Mouse (Mus musculus): ENCODE results near the gene Tbxas1. TPM values are rescaled to one million over a fixed set of nuclear protein-coding genes. Genes with fewer than 3 reads are reported as not detected.

Gene Tbxas1
- polyA plus RNA-seq, 1 experiment from 2014 or later = 3.4 TPM

- Histone ChIP-seq H3K4me1 (ENCODE audit: insufficient read depth) (no peaks in the 10 kb centered on the region), H3K4me2 (no peak overlapping the region), H3K4me3 (ENCODE audit: low read depth, low read length) (no peak overlapping the region), H3K27me3 (ENCODE audit: insufficient read depth, low read length) (no peaks in the 10 kb centered on the region), H3K9ac (no peak overlapping the region), H3K9me3 (ENCODE audit: low read depth, low read length) (no peaks in the 10 kb centered on the region), H3K36me3 (ENCODE audit: insufficient read depth) (no peaks in the 10 kb centered on the region), H3K27ac (ENCODE audit: low read depth) (no peak overlapping the region)
- TF ChIP-seq CTCF (IDR thresholded peaks at IDR 0.05; ENCODE audit: low read depth) = no peak
- 40% methylated on average over 7 of the region's 7 CpGs for WGBS
- ATAC-seq (ENCODE audit: insufficient read depth) (no peak), DNase-seq (peak; percentile 21)
These were observed 107.9 kb downstream of the Tbxas1 start for GRCm38 (mm10) chr6:38983060-38983459.

- no peaks in the 10 kb centered on the region for H3K36me3 ChIP-seq (ENCODE audit: insufficient read depth)
- no peak overlapping the region for H3K4me2 ChIP-seq
- no peak overlapping the region for H3K4me3 ChIP-seq (ENCODE audit: low read depth, low read length)
- no peak for TF ChIP-seq CTCF (IDR thresholded peaks at IDR 0.05; ENCODE audit: low read depth)
- no peaks in the 10 kb centered on the region for H3K27me3 ChIP-seq (ENCODE audit: insufficient read depth, low read length)
- 79% methylated on average over 2 of the region's 2 CpGs for WGBS
- H3K9ac ChIP-seq = no peak overlapping the region
- no peaks in the 10 kb centered on the region for H3K9me3 ChIP-seq (ENCODE audit: low read depth, low read length)
- DNase-seq (no peak), ATAC-seq (ENCODE audit: insufficient read depth) (no peak)
- no peak overlapping the region for H3K27ac ChIP-seq (ENCODE audit: low read depth)
- no peaks in the 10 kb centered on the region for H3K4me1 ChIP-seq (ENCODE audit: insufficient read depth)
These were observed 109.4 kb downstream of the Tbxas1 start for GRCm38 (mm10) chr6:38984626-38985025.

GRCm38 (mm10) chr6:38986641-38987040, 111.4 kb downstream of the Tbxas1 start:
- no peaks in the 10 kb centered on the region for H3K27me3 ChIP-seq (ENCODE audit: insufficient read depth, low read length)
- H3K4me3 ChIP-seq (ENCODE audit: low read depth, low read length) = no peak overlapping the region
- DNase-seq (no peak), ATAC-seq (ENCODE audit: insufficient read depth) (no peak)
- no peak overlapping the region for H3K27ac ChIP-seq (ENCODE audit: low read depth)
- no peak overlapping the region for H3K9ac ChIP-seq
- no peak for TF ChIP-seq CTCF (IDR thresholded peaks at IDR 0.05; ENCODE audit: low read depth)
- H3K4me2 ChIP-seq = no peak overlapping the region
- H3K4me1 ChIP-seq (ENCODE audit: insufficient read depth) = no peaks in the 10 kb centered on the region
- 45% methylated on average over 10 of the region's 10 CpGs for WGBS
- no peaks in the 10 kb centered on the region for H3K36me3 ChIP-seq (ENCODE audit: insufficient read depth)
- H3K9me3 ChIP-seq (ENCODE audit: low read depth, low read length) = no peaks in the 10 kb centered on the region

GRCm38 (mm10) chr6:38992016-38992415, 116.8 kb downstream of the Tbxas1 start:
- H3K4me1 ChIP-seq (ENCODE audit: insufficient read depth) = no peaks in the 10 kb centered on the region
- no peak for ATAC-seq (ENCODE audit: insufficient read depth)
- DNase-seq = no peak
- H3K9me3 ChIP-seq (ENCODE audit: low read depth, low read length) = no peaks in the 10 kb centered on the region
- no peaks in the 10 kb centered on the region for H3K36me3 ChIP-seq (ENCODE audit: insufficient read depth)
- no peak overlapping the region for H3K4me3 ChIP-seq (ENCODE audit: low read depth, low read length)
- no peak overlapping the region for H3K27ac ChIP-seq (ENCODE audit: low read depth)
- H3K27me3 ChIP-seq (ENCODE audit: insufficient read depth, low read length) = no peaks in the 10 kb centered on the region
- no peak for TF ChIP-seq CTCF (IDR thresholded peaks at IDR 0.05; ENCODE audit: low read depth)
- WGBS = 37% methylated on average over 4 of the region's 4 CpGs
- H3K4me2 ChIP-seq = no peak overlapping the region
- no peak overlapping the region for H3K9ac ChIP-seq

GRCm38 (mm10) chr6:38995774-38996173, 120.6 kb downstream of the Tbxas1 start:
- Histone ChIP-seq H3K4me1 (ENCODE audit: insufficient read depth) (no peaks in the 10 kb centered on the region), H3K4me3 (ENCODE audit: low read depth, low read length) (no peak overlapping the region), H3K4me2 (no peak overlapping the region), H3K9me3 (ENCODE audit: low read depth, low read length) (no peaks in the 10 kb centered on the region), H3K9ac (no peak overlapping the region), H3K27me3 (ENCODE audit: insufficient read depth, low read length) (no peaks in the 10 kb centered on the region), H3K27ac (ENCODE audit: low read depth) (no peak overlapping the region), H3K36me3 (ENCODE audit: insufficient read depth) (no peaks in the 10 kb centered on the region)
- 43% methylated on average over 3 of the region's 3 CpGs for WGBS
- DNase-seq (no peak), ATAC-seq (ENCODE audit: insufficient read depth) (no peak)
- TF ChIP-seq CTCF (IDR thresholded peaks at IDR 0.05; ENCODE audit: low read depth) = no peak

GRCm38 (mm10) chr6:38997838-38998237, 122.6 kb downstream of the Tbxas1 start:
- Histone ChIP-seq H3K4me2 (no peak overlapping the region), H3K4me3 (ENCODE audit: low read depth, low read length) (no peak overlapping the region), H3K27ac (ENCODE audit: low read depth) (no peak overlapping the region), H3K36me3 (ENCODE audit: insufficient read depth) (no peaks in the 10 kb centered on the region), H3K27me3 (ENCODE audit: insufficient read depth, low read length) (no peaks in the 10 kb centered on the region), H3K9me3 (ENCODE audit: low read depth, low read length) (no peaks in the 10 kb centered on the region), H3K4me1 (ENCODE audit: insufficient read depth) (no peaks in the 10 kb centered on the region), H3K9ac (no peak overlapping the region)
- no peak for TF ChIP-seq CTCF (IDR thresholded peaks at IDR 0.05; ENCODE audit: low read depth)
- no peak for DNase-seq
- 57% methylated on average over 4 of the region's 4 CpGs for WGBS
- ATAC-seq (ENCODE audit: insufficient read depth) = no peak

GRCm38 (mm10) chr6:39003126-39003525, 127.9 kb downstream of the Tbxas1 start:
- Histone ChIP-seq H3K9me3 (ENCODE audit: low read depth, low read length) (no peaks in the 10 kb centered on the region), H3K4me3 (ENCODE audit: low read depth, low read length) (no peak overlapping the region), H3K9ac (no peak overlapping the region), H3K27ac (ENCODE audit: low read depth) (no peak overlapping the region), H3K27me3 (ENCODE audit: insufficient read depth, low read length) (no peaks in the 10 kb centered on the region), H3K36me3 (ENCODE audit: insufficient read depth) (no peaks in the 10 kb centered on the region), H3K4me2 (no peak overlapping the region), H3K4me1 (ENCODE audit: insufficient read depth) (no peaks in the 10 kb centered on the region)
- no peak for DNase-seq
- WGBS = 44% methylated on average over 7 of the region's 7 CpGs
- no peak for TF ChIP-seq CTCF (IDR thresholded peaks at IDR 0.05; ENCODE audit: low read depth)
- ATAC-seq (ENCODE audit: insufficient read depth) = no peak

- H3K9ac ChIP-seq = no peak overlapping the region
- ATAC-seq (ENCODE audit: insufficient read depth) (no peak), DNase-seq (no peak)
- H3K4me1 ChIP-seq (ENCODE audit: insufficient read depth) = no peaks in the 10 kb centered on the region
- 62% methylated on average over 12 of the region's 12 CpGs for WGBS
- no peak overlapping the region for H3K27ac ChIP-seq (ENCODE audit: low read depth)
- H3K27me3 ChIP-seq (ENCODE audit: insufficient read depth, low read length) = no peaks in the 10 kb centered on the region
- no peaks in the 10 kb centered on the region for H3K9me3 ChIP-seq (ENCODE audit: low read depth, low read length)
- no peak for TF ChIP-seq CTCF (IDR thresholded peaks at IDR 0.05; ENCODE audit: low read depth)
- H3K4me3 ChIP-seq (ENCODE audit: low read depth, low read length) = no peak overlapping the region
- H3K4me2 ChIP-seq = no peak overlapping the region
- H3K36me3 ChIP-seq (ENCODE audit: insufficient read depth) = no peaks in the 10 kb centered on the region
These were observed 128.8 kb downstream of the Tbxas1 start for GRCm38 (mm10) chr6:39004003-39004473.

Measured in lung, embryonic 14.5 days (tissue).